Mouse (Mus musculus): Measurements from ENCODE around the gene Pask.
"Not testable (repeated sequence)": the region's sequence is repeated elsewhere in the genome, so short reads cannot be mapped to it uniquely, and the experiment has no call there.

Pask gene

GRCm38 (mm10) chr1:93342648-93343503, at the start of gene Pask, which contains the start of gene Ppp1r7:
Gene Pask, minus strand, starts transcription at chr1:93343482.
Gene Ppp1r7, plus strand, starts transcription at chr1:93342854.
- peak; percentile 94 to 95 for DNase-seq (ENCODE audit: low spot score in 2 of 2)

GRCm38 (mm10) chr1:93388906-93389305, 45.6 kb upstream of the Pask start:
- DNase-seq (ENCODE audit: low spot score in 2 of 2), result no peak

GRCm38 (mm10) chr1:93387198-93387597, 43.9 kb upstream of the Pask start:
- DNase-seq (ENCODE audit: low spot score in 2 of 2), result no peak

- DNase-seq (ENCODE audit: low spot score in 2 of 2), result no peak
These were observed 35.8 kb upstream of the Pask start for GRCm38 (mm10) chr1:93379117-93379516.

- DNase-seq (ENCODE audit: low spot score in 2 of 2), result no peak
These were observed 34.0 kb upstream of the Pask start for GRCm38 (mm10) chr1:93377307-93377706.

- DNase-seq (ENCODE audit: low spot score in 2 of 2), result no peak
These were observed 30.4 kb upstream of the Pask start, which contains the start of gene Ano7 for GRCm38 (mm10) chr1:93373665-93374064. Gene Ano7, plus strand, starts transcription at chr1:93373930.

- DNase-seq (ENCODE audit: low spot score in 2 of 2), result peak in 1 of 2 experiments; percentile 4
These were observed 22.4 kb upstream of the Pask start for GRCm38 (mm10) chr1:93365641-93366040.

- DNase-seq (ENCODE audit: low spot score in 2 of 2), result no peak
These were observed 19.4 kb upstream of the Pask start for GRCm38 (mm10) chr1:93362661-93363060.

GRCm38 (mm10) chr1:93352724-93353123, 9.4 kb upstream of the Pask start:
- no peak for DNase-seq (ENCODE audit: low spot score in 2 of 2)

- DNase-seq (ENCODE audit: low spot score in 2 of 2), result no peak
These were observed 6.4 kb upstream of the Pask start for GRCm38 (mm10) chr1:93349701-93350100.

GRCm38 (mm10) chr1:93347176-93347575, 3.9 kb upstream of the Pask start:
- no peak for DNase-seq (ENCODE audit: low spot score in 2 of 2)

- DNase-seq (ENCODE audit: low spot score in 2 of 2), result peak; percentile 93 to 95
These were observed 294 bp upstream of the Pask start for GRCm38 (mm10) chr1:93343504-93344047.

GRCm38 (mm10) chr1:93334621-93335020, 8.7 kb downstream of the Pask start:
- DNase-seq (ENCODE audit: low spot score in 2 of 2), result no peak

- DNase-seq (ENCODE audit: low spot score in 2 of 2), result no peak
These were observed 16.8 kb downstream of the Pask start for GRCm38 (mm10) chr1:93326446-93326845.

- DNase-seq (ENCODE audit: low spot score in 2 of 2), result peak in 1 of 2 experiments; percentile 3
These were observed 19.3 kb downstream of the Pask start for GRCm38 (mm10) chr1:93323973-93324372.

- peak; percentile 70 to 75 for DNase-seq (ENCODE audit: low spot score in 2 of 2)
These were observed 37.5 kb downstream of the Pask start, which contains the start of gene Mterf4 for GRCm38 (mm10) chr1:93305581-93306337. Gene Mterf4, minus strand, starts transcription at chr1:93305915.

GRCm38 (mm10) chr1:93300578-93300977, 42.7 kb downstream of the Pask start:
- DNase-seq (ENCODE audit: low spot score in 2 of 2), result no peak

GRCm38 (mm10) chr1:93299791-93300190, 43.5 kb downstream of the Pask start:
- DNase-seq (ENCODE audit: low spot score in 2 of 2), result no peak

- not testable (repeated sequence) for DNase-seq (ENCODE audit: low spot score in 2 of 2)
These were observed 48.8 kb downstream of the Pask start for GRCm38 (mm10) chr1:93294491-93294890.

- no peak for DNase-seq (ENCODE audit: low spot score in 2 of 2)
These were observed 51.3 kb downstream of the Pask start for GRCm38 (mm10) chr1:93292006-93292405.

- DNase-seq (ENCODE audit: low spot score in 2 of 2), result no peak
These were observed 51.7 kb downstream of the Pask start for GRCm38 (mm10) chr1:93291591-93291990.

- DNase-seq (ENCODE audit: low spot score in 2 of 2), result no peak
These were observed 52.3 kb downstream of the Pask start for GRCm38 (mm10) chr1:93290956-93291355.

Data from spleen, postnatal 36 days (tissue).